Mouse (Mus musculus): Measurements from ENCODE around the gene Unc13a. TPM values are rescaled to one million over a fixed set of nuclear protein-coding genes. Genes with fewer than 3 reads are reported as not detected.
A peak's percentile ranks its signal among the peaks of the same experiment; 100 is the strongest.

The Unc13a gene
- polyA plus RNA-seq, 1 experiment from 2014 or later = 0.20 TPM

DNA sequence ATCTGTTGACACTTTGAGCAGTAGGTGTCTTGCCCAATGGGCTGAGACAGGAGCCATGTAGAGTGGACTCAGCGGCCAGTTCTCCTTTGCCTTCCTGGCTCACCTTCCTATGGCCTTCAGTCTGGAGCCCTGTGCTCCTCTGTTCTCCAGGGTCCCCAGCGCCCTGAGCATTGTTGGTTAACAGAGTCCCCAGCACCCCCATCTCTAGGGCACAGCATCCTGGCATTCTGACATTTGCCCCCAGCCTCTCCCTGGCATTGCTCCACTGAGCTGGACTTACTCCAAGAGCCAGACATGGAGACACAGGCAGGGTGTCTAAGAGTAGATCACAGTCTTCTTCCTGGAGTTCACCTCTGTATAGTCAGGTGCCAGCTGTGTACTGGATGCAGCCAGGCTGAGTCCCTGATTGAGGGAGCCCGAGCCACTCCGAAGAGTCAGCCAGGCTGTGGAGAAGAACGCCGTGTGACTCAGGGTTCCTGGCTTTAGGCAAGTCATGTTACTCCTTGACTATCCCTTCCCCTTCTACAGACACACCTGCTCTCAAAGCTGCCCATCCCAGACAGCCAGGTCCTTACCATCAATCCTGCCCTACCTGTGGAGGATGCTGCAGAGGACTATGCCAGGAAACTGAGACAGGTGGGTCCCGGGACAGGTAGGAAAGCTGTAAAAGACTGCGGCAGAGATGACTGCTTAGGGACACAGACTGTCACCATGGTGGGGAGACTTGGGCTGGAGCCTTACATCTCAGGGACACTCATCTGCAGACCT is 77.8 kb downstream of the Unc13a start:
- DNase-seq = no peak
- Histone ChIP-seq H3K36me3 (no peaks in the 10 kb centered on the region), H3K9me3 (replicated peaks) (no peaks in the 10 kb centered on the region), H3K27ac (no peak overlapping the region), H3K4me2 (peak overlapping the region; percentile 95), H3K27me3 (no peaks in the 10 kb centered on the region), H3K9ac (0 out of 2 replicates have a peak overlapping the region, but pooled peaks have one; percentile 3), H3K4me3 (replicated peaks) (peak overlapping the region; percentile 79; the same call in 1 of the 2 replicates), H3K4me1 (replicated peaks) (peaks cover 55% of the 10 kb centered on the region)
- ATAC-seq (ENCODE audit: low read depth) = no peak
- WGBS (ENCODE audit: insufficient replicate concordance) = 87% methylated on average over 8 of the region's 8 CpGs

DNA sequence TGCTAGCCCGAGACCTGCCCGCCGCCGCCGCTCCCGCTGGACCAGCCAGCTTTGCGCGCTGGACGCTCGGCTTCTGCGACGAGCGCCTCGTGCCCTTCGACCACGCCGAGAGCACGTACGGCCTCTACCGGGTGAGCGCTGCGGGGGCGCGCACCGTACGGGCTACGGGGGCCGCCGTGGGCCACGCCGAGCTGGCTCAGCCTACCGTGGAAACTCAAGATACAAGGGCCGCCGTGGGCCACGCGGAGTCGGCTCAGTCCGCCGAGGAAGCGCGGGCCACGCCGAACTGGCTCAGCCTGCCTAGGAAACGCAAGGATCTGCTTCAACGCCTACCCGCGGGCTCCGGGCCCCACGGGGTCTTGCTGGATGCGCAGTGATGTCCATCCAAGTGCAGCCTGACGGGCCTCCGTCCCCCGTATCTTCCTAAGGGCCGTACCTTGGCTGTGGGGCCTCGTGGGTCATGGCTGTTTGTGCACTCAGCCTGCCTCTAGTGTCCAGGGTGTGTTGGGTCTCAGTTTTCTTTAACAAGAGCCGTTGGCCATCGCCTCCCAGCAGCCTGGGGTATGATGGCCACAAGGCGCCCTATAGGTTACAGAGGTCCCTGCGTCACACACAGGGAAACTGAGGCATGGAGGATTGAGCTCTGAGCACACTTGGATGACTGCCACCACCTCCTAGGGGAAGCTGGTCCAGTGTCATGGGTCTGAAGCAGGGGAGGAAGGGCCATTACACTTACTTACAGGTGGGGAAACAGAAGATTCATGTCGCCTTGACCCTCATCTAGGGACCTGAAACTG is 79.0 kb downstream of the Unc13a start:
- 3% methylated on average over 60 of the region's 60 CpGs for WGBS (ENCODE audit: insufficient replicate concordance)
- Histone ChIP-seq H3K27ac (peak overlapping the region; percentile 94), H3K9me3 (replicated peaks) (no peaks in the 10 kb centered on the region), H3K4me1 (replicated peaks) (peaks cover 55% of the 10 kb centered on the region), H3K27me3 (no peaks in the 10 kb centered on the region), H3K4me2 (peak overlapping the region; percentile 95), H3K9ac (peak overlapping the region; percentile 83), H3K4me3 (replicated peaks) (peak overlapping the region; percentile 79), H3K36me3 (no peaks in the 10 kb centered on the region)
- ATAC-seq (ENCODE audit: low read depth) = peak; percentile 38
- no peak for DNase-seq

DNA sequence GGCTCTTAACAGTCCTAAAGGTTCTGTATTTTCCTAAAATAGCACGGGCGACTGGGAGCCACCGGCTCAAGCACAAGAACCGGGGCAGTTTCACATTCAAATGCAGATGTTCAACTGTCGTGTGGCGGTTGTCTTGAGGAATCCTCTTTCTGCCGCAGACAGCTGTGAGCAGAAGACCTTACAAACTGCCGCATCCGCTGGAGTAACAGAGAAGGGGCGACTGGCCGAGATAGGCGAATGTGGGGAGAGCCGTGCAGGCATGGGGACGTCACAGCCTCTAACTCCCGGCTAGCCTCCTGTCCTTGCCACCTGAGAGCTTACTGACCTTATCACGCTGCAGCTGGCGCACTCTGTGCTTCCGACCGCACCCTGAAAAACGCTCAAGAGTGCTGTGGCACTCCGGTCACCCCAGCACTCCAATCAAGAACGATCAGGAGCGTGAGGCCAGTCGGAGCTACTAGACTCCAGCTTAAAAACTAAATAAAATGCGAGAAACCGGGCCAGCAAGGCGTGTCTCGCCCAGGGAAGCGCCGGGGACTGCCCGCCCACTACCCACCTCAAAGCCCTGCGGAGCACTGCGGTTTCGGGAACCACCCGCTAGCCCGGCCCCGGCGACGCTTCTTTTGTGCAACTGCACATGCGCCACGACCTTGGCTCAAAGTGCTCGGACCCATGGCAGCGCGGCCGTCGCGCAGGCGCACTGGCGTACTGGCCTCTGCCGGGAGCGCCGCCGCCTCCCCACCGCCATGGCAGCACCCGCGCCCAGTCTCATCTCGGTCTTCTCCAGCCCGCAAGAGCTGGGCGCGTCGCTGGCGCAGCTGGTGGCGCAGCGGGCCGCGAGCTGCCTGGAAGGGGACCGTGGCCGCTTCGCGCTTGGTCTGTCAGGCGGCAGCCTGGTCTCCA is 79.8 kb downstream of the Unc13a start, which contains the start of gene Pgls:
TSS of gene Pgls (plus strand) at position 706 of the 903 bp plus-strand sequence.
- H3K4me3 ChIP-seq (replicated peaks) = peak within 1 kb of the TSS; percentile 79
- DNase-seq = peak; percentile 89
- no peaks in the 10 kb centered on the region for H3K36me3 ChIP-seq
- H3K4me2 ChIP-seq = peak within 1 kb of the TSS; percentile 95
- WGBS (ENCODE audit: insufficient replicate concordance) = under 1% methylated on average over 71 of the region's 71 CpGs
- H3K9ac ChIP-seq = peak within 1 kb of the TSS; percentile 83
- H3K27ac ChIP-seq = peak within 1 kb of the TSS; percentile 94
- peaks cover 51% of the 10 kb centered on the region for H3K4me1 ChIP-seq (replicated peaks)
- H3K9me3 ChIP-seq (replicated peaks) = no peaks in the 10 kb centered on the region
- peak; percentile 89 for ATAC-seq (ENCODE audit: low read depth)
- H3K27me3 ChIP-seq = no peaks in the 10 kb centered on the region

DNA sequence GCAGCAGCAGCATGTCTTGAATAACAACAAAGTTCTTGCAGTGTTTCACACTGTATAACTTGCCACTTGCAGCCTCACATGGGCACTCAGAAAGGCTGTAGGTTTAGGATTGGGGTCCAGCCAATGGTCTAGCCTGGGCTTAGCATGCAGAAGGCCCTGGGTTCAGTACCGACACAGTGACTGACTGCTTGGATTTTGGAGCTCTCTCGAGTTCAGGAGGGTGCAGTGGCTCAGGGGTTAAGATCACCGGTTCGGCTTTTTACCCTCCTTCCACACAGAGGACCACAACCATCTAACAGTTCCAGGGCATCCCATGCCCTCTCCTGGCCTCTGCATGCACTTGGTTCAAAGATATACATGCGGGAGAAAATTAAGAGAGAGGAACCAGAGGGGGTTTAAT is 80.5 kb downstream of the Unc13a start:
- peaks cover 44% of the 10 kb centered on the region for H3K4me1 ChIP-seq (replicated peaks)

DNA sequence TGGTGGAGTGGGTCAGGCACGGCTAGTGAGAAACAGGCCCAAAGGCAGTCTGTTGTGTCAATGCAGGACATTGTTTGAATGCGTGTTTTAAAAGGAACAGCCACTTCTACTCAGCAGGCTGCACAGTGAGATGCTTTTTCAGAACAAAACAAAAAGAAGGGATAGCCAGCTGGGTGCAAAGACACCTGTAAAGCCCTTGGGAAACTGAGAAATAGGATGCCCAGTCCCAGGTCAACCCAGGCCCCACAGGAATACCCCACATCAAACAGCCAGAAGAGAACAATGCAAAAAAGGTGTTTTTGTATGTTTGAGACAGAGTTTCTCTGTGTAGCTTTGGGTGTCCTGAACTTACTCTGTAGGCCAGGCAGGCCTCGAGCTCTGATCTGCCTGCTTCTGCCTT is 82.8 kb downstream of the Unc13a start:
- Histone ChIP-seq H3K9me3 (replicated peaks) (no peaks in the 10 kb centered on the region), H3K4me1 (replicated peaks) (peaks cover 31% of the 10 kb centered on the region), H3K27me3 (no peaks in the 10 kb centered on the region), H3K36me3 (no peaks in the 10 kb centered on the region), H3K4me3 (replicated peaks) (no peak overlapping the region), H3K27ac (no peak overlapping the region), H3K9ac (no peak overlapping the region), H3K4me2 (no peak overlapping the region)
- ATAC-seq (ENCODE audit: low read depth) (no peak), DNase-seq (no peak)
- 65% methylated on average over 3 of the region's 3 CpGs for WGBS (ENCODE audit: insufficient replicate concordance)

More for the DNA sequence above, 80.5 kb downstream of the Unc13a start:
- DNase-seq = no peak
- no peaks in the 10 kb centered on the region for H3K27me3 ChIP-seq
- WGBS (ENCODE audit: insufficient replicate concordance) = 14% methylated on average over 5 of the region's 5 CpGs
- peak overlapping the region; percentile 83 for H3K9ac ChIP-seq
- peak overlapping the region; percentile 79 for H3K4me3 ChIP-seq (replicated peaks)
- no peaks in the 10 kb centered on the region for H3K36me3 ChIP-seq
- ATAC-seq (ENCODE audit: low read depth) = no peak
- peak overlapping the region; percentile 95 for H3K4me2 ChIP-seq
- peak overlapping the region; percentile 94 for H3K27ac ChIP-seq
- H3K9me3 ChIP-seq (replicated peaks) = no peaks in the 10 kb centered on the region

DNA sequence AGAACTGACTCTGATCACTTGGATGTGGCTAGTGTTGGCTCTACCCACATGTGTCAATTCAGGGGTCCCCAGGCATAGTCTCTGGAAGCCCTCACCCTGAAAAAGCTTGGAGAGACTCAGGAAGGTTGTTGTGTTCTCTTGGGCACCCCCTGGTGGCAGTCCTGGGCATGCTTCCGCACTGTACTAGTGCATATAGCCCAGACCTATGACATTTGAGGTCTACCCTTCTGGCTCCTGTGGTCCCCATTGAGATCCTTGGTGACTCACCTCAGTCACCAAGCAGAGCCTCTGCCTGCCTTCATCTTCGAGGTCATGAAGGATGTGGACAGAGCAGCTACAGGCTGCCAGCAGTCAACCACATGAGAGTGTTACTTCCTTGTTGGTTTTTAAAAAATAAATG is 84.7 kb downstream of the Unc13a start:
- no peak for ATAC-seq (ENCODE audit: low read depth)
- DNase-seq = no peak
- Histone ChIP-seq H3K4me2 (no peak overlapping the region), H3K9ac (no peak overlapping the region), H3K36me3 (no peaks in the 10 kb centered on the region), H3K4me3 (replicated peaks) (no peak overlapping the region), H3K27ac (no peak overlapping the region), H3K9me3 (replicated peaks) (no peaks in the 10 kb centered on the region), H3K27me3 (no peaks in the 10 kb centered on the region), H3K4me1 (replicated peaks) (peaks cover 16% of the 10 kb centered on the region)
- 50% methylated on average over 2 of the region's 2 CpGs for WGBS (ENCODE audit: insufficient replicate concordance)

DNA sequence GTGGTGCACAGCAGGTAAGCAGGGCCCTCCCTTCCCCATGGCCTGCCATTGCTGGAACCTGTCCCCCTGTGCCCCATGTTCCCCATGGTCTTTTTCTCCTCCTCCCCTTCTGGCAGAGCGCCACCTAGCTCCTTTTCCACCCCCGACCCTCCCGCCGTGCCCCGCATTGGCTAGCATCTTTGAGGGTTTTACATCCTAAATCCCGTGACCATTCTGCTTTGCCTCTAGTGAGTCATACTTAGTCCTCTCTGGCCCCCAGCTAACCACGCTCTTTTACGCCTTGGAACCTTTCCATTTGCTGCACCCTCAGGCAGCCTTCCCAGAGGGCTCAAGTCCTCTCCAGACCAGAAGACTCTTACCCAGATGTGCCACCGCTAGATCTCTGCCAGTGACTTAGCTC is 91.4 kb downstream of the Unc13a start:
- H3K9ac ChIP-seq = no peak overlapping the region
- H3K4me2 ChIP-seq = no peak overlapping the region
- DNase-seq (no peak), ATAC-seq (ENCODE audit: low read depth) (no peak)
- H3K4me3 ChIP-seq (replicated peaks) = no peak overlapping the region
- WGBS (ENCODE audit: insufficient replicate concordance) = 65% methylated on average over 9 of the region's 9 CpGs
- H3K27ac ChIP-seq = no peak overlapping the region
- H3K9me3 ChIP-seq (replicated peaks) = no peaks in the 10 kb centered on the region
- no peaks in the 10 kb centered on the region for H3K27me3 ChIP-seq
- H3K36me3 ChIP-seq = no peaks in the 10 kb centered on the region
- 0 out of 2 replicates have a peak, but pooled peaks cover 5% of the 10 kb centered on the region for H3K4me1 ChIP-seq (replicated peaks)

DNA sequence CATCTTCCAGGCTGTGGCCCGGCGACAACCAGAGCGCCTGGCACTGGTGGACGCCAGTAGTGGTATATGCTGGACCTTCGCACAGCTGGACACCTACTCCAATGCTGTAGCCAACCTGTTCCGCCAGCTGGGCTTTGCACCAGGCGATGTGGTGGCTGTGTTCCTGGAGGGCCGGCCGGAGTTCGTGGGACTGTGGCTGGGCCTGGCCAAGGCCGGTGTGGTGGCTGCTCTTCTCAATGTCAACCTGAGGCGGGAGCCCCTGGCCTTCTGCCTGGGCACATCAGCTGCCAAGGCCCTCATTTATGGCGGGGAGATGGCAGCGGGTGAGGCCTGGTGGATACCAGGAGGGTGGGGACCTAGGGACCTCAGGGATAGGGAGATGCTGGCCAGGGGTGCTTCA is 92.1 kb downstream of the Unc13a start:
- H3K36me3 ChIP-seq = no peaks in the 10 kb centered on the region
- no peaks in the 10 kb centered on the region for H3K9me3 ChIP-seq (replicated peaks)
- no peak overlapping the region for H3K4me2 ChIP-seq
- H3K9ac ChIP-seq = no peak overlapping the region
- H3K27ac ChIP-seq = no peak overlapping the region
- 87% methylated on average over 14 of the region's 14 CpGs for WGBS (ENCODE audit: insufficient replicate concordance)
- no peak for ATAC-seq (ENCODE audit: low read depth)
- no peak overlapping the region for H3K4me3 ChIP-seq (replicated peaks)
- no peaks in the 10 kb centered on the region for H3K27me3 ChIP-seq
- no peak for DNase-seq
- H3K4me1 ChIP-seq (replicated peaks) = 0 out of 2 replicates have a peak, but pooled peaks cover 5% of the 10 kb centered on the region

DNA sequence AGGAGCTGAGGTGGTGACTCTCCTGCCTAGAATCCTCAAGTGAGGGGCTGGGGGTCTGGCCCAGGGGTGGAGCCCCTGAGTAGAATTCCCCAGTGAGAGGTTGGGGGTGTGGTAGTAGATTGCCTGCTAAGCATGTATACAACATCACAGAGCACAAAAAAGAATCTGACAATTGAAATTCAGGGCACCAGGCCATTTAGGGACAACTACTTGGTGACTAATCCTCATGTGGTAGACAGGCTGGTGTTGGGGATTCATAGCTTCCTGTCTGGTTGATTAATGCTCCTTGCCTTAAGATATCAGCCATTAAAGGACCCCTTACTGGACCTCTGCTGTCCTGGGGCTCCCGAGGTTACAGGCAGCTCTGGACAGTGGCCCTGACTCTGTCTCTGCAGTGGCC is 92.5 kb downstream of the Unc13a start:
- no peak overlapping the region for H3K4me3 ChIP-seq (replicated peaks)
- H3K9ac ChIP-seq = no peak overlapping the region
- DNase-seq (no peak), ATAC-seq (ENCODE audit: low read depth) (no peak)
- no peak overlapping the region for H3K27ac ChIP-seq
- 47% methylated on average over 1 of the region's 1 CpGs for WGBS (ENCODE audit: insufficient replicate concordance)
- no peaks in the 10 kb centered on the region for H3K27me3 ChIP-seq
- H3K4me1 ChIP-seq (replicated peaks) = 0 out of 2 replicates have a peak, but pooled peaks cover 5% of the 10 kb centered on the region
- no peaks in the 10 kb centered on the region for H3K36me3 ChIP-seq
- H3K4me2 ChIP-seq = no peak overlapping the region
- no peaks in the 10 kb centered on the region for H3K9me3 ChIP-seq (replicated peaks)

DNA sequence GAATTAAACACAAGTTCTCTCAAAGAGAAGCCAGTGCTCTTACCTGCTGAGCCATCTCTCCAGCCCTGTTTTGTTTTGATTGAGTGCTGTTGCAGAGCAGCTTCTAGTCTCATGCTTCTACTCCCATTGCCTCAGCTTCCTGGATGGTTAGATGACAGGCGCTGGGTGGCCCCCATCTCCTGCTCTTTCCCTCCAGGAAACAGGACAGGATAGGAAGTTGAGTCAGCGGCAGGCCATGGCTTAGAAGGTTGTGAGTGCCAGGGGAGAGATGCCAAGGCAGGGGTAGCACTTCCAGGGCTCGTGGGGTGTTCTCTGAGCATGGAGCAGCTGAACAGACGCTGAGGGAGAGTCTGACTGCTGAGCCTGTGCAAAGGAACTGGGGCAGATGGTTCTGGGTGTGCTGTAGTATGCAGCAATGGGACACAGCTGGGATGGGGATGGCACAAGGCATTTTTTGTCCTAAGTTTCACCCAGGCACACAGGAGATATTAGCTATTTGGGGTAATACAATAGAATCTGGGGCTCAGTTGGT is 93.6 kb downstream of the Unc13a start:
- Histone ChIP-seq H3K4me3 (replicated peaks) (no peak overlapping the region), H3K9me3 (replicated peaks) (no peaks in the 10 kb centered on the region), H3K36me3 (no peaks in the 10 kb centered on the region), H3K9ac (no peak overlapping the region), H3K4me1 (replicated peaks) (0 out of 2 replicates have a peak, but pooled peaks cover 5% of the 10 kb centered on the region), H3K27ac (no peak overlapping the region), H3K4me2 (no peak overlapping the region), H3K27me3 (no peaks in the 10 kb centered on the region)
- ATAC-seq (ENCODE audit: low read depth) = no peak
- DNase-seq = no peak
- 37% methylated on average over 4 of the region's 4 CpGs for WGBS (ENCODE audit: insufficient replicate concordance)
